Comparison of ENCODE assay signal across 8 mouse cellular contexts in genomic region chr11:50210505-50211151, GRCm38 (mm10). TPM values are rescaled to one million over a fixed set of nuclear protein-coding genes. Genes with fewer than 3 reads are reported as not detected.
DNase-seq lines count a peak whose midpoint lies in the region; ATAC-seq and TF ChIP-seq lines count a peak whose summit lies in the region.

Sqstm1 (minus strand) TSS chr11:50210827.
Mgat4b (plus strand) TSS chr11:50210890.

- peak within 1 kb of the TSS; percentile 86 for H3K9ac ChIP-seq in ES-E14 (ENCODE audit: insufficient read depth, low read depth, low read length, poor library complexity, severe bottlenecking)
- H3K9ac ChIP-seq in forebrain, embryonic 14.5 days (ENCODE audit: low read length) = peak within 1 kb of the TSS; percentile 95
- H3K9ac ChIP-seq in heart, postnatal 0 days (replicated peaks; ENCODE audit: low read depth, low read length) = peak within 1 kb of the TSS; percentile 99
- peak within 1 kb of the TSS; percentile 95 for H3K9ac ChIP-seq in liver, embryonic 16.5 days (ENCODE audit: low read depth, low read length)
- H3K9ac ChIP-seq in neural tube, embryonic 11.5 days (ENCODE audit: low read length) = peak within 1 kb of the TSS; percentile 91
- H3K9ac ChIP-seq in stomach, embryonic 16.5 days (ENCODE audit: low read length) = peak within 1 kb of the TSS; percentile 97

- peak; percentile 64; the same call in 1 of the 2 replicates for TF ChIP-seq EP300 in heart, postnatal 0 days (IDR thresholded peaks at IDR 0.05; ENCODE audit: low read depth)

- H3K9me3 ChIP-seq in ES-E14 (ENCODE audit: control insufficient read depth, insufficient read depth, low read depth, low read length) = no peaks in the 10 kb centered on the region
- H3K9me3 ChIP-seq in forebrain, embryonic 14.5 days (replicated peaks; ENCODE audit: control insufficient read depth, low read length) = no peaks in the 10 kb centered on the region
- H3K9me3 ChIP-seq in heart, postnatal 0 days (replicated peaks; ENCODE audit: control insufficient read depth, low read length) = no peaks in the 10 kb centered on the region
- H3K9me3 ChIP-seq in liver, embryonic 16.5 days (replicated peaks; ENCODE audit: control insufficient read depth, low read length) = no peaks in the 10 kb centered on the region
- H3K9me3 ChIP-seq in neural tube, embryonic 11.5 days (ENCODE audit: control insufficient read depth, low read length) = no peaks in the 10 kb centered on the region
- no peaks in the 10 kb centered on the region for H3K9me3 ChIP-seq in stomach, embryonic 16.5 days (replicated peaks; ENCODE audit: control insufficient read depth, low read length)

- peak; percentile 83 for ATAC-seq in forebrain, embryonic 14.5 days
- peak; percentile 62 for ATAC-seq in heart, postnatal 0 days (ENCODE audit: insufficient read depth, low read depth)
- ATAC-seq in liver, embryonic 16.5 days (ENCODE audit: low read depth) = peak; percentile 52
- ATAC-seq in neural tube, embryonic 11.5 days (ENCODE audit: insufficient read depth, low FRiP score, low TSS enrichment) = peak; percentile 77
- ATAC-seq in stomach, embryonic 16.5 days (ENCODE audit: insufficient read depth, low FRiP score) = peak; percentile 57

- peaks cover 7 to 27% of the 10 kb centered on the region in 2 experiments; a peak in 3 of 4 replicates for H3K4me1 ChIP-seq in ES-E14 (ENCODE audit: control insufficient read depth in 2 of 2, insufficient read depth in 2 of 2, low read length in 2 of 2, poor library complexity in 1 of 2)
- H3K4me1 ChIP-seq in forebrain, embryonic 14.5 days (ENCODE audit: control insufficient read depth, insufficient read depth, low read length) = peaks cover 8% of the 10 kb centered on the region
- peaks cover 49% of the 10 kb centered on the region for H3K4me1 ChIP-seq in heart, postnatal 0 days (ENCODE audit: control insufficient read depth, insufficient read depth)
- H3K4me1 ChIP-seq in liver, embryonic 16.5 days (ENCODE audit: control insufficient read depth, low read depth, low read length) = peaks cover 35% of the 10 kb centered on the region
- peaks cover 2% of the 10 kb centered on the region; the same call in 1 of the 2 replicates for H3K4me1 ChIP-seq in neural tube, embryonic 11.5 days (ENCODE audit: control insufficient read depth, insufficient read depth, low read length)
- H3K4me1 ChIP-seq in stomach, embryonic 16.5 days (ENCODE audit: control insufficient read depth, insufficient read depth, low read length) = peaks cover 19% of the 10 kb centered on the region

- no peaks in the 10 kb centered on the region for H3K27me3 ChIP-seq in forebrain, embryonic 14.5 days (replicated peaks; ENCODE audit: control insufficient read depth, insufficient read depth, low read length)
- H3K27me3 ChIP-seq in heart, postnatal 0 days (ENCODE audit: control insufficient read depth, insufficient read depth, low read length) = no peaks in the 10 kb centered on the region
- H3K27me3 ChIP-seq in liver, embryonic 16.5 days (ENCODE audit: control insufficient read depth, insufficient read depth, low read depth, low read length) = no peaks in the 10 kb centered on the region
- no peaks in the 10 kb centered on the region for H3K27me3 ChIP-seq in neural tube, embryonic 11.5 days (ENCODE audit: control insufficient read depth, insufficient read depth, low read length)
- no peaks in the 10 kb centered on the region for H3K27me3 ChIP-seq in stomach, embryonic 16.5 days (ENCODE audit: control insufficient read depth, insufficient read depth, low read length)

- no peak for DNase-seq in ES-E14 (ENCODE audit: low read depth, low spot score)
- peak; percentile 77 for DNase-seq in cerebellum, adult 11 months
- peak; percentile 80 for DNase-seq in forebrain, embryonic 14.5 days (ENCODE audit: low spot score)
- peak; percentile 71 for DNase-seq in heart, postnatal 0 days (ENCODE audit: low spot score)
- DNase-seq in kidney, postnatal 36 days = peak; percentile 78 to 87
- peak; percentile 86 for DNase-seq in neural tube, embryonic 11.5 days (ENCODE audit: low spot score)

- in situ Hi-C loops in ES-E14 (cut with MboI; ENCODE audit: low sequenced_read_pairs in 2 of 2, unreplicated experiment in 2 of 2) = no loop called here

- H3K27ac ChIP-seq in ES-E14 (ENCODE audit: insufficient read depth, low read depth, low read length, poor library complexity, severe bottlenecking) = peak within 1 kb of the TSS; percentile 81; the same call in 1 of the 2 replicates
- peak within 1 kb of the TSS; percentile 96 for H3K27ac ChIP-seq in forebrain, embryonic 14.5 days (ENCODE audit: low read depth, low read length)
- H3K27ac ChIP-seq in heart, postnatal 0 days (ENCODE audit: low read depth) = peak within 1 kb of the TSS; percentile 100
- H3K27ac ChIP-seq in liver, embryonic 16.5 days (ENCODE audit: low read length) = peak within 1 kb of the TSS; percentile 99
- peak within 1 kb of the TSS; percentile 92 for H3K27ac ChIP-seq in neural tube, embryonic 11.5 days (ENCODE audit: low read depth, low read length)
- peak within 1 kb of the TSS; percentile 99 for H3K27ac ChIP-seq in stomach, embryonic 16.5 days (ENCODE audit: low read length)

- peak within 1 kb of the TSS; percentile 90 to 92 for H3K4me3 ChIP-seq in ES-E14 (ENCODE audit: insufficient read depth in 1 of 2, low read depth in 1 of 2, low read length in 2 of 2, poor library complexity in 1 of 2, severe bottlenecking in 1 of 2)
- H3K4me3 ChIP-seq in forebrain, embryonic 14.5 days (ENCODE audit: low read depth, low read length) = peak within 1 kb of the TSS; percentile 90
- H3K4me3 ChIP-seq in heart, postnatal 0 days (ENCODE audit: low read depth, low read length) = peak within 1 kb of the TSS; percentile 100
- peak within 1 kb of the TSS; percentile 96 for H3K4me3 ChIP-seq in liver, embryonic 16.5 days (ENCODE audit: low read depth, low read length)
- peak within 1 kb of the TSS; percentile 83 for H3K4me3 ChIP-seq in neural tube, embryonic 11.5 days (ENCODE audit: low read depth, low read length)
- peak within 1 kb of the TSS; percentile 99 for H3K4me3 ChIP-seq in stomach, embryonic 16.5 days (replicated peaks; ENCODE audit: low read length)

- TF ChIP-seq CTCF in heart, postnatal 0 days (IDR thresholded peaks at IDR 0.05; ENCODE audit: low read depth) = no peak

- peaks cover 29% of the 10 kb centered on the region for H3K36me3 ChIP-seq in ES-E14 (ENCODE audit: control insufficient read depth, insufficient read depth, low read length, poor library complexity, severe bottlenecking)
- H3K36me3 ChIP-seq in forebrain, embryonic 14.5 days (ENCODE audit: control insufficient read depth, insufficient read depth, low read length) = peaks cover 23% of the 10 kb centered on the region
- peaks cover 26% of the 10 kb centered on the region for H3K36me3 ChIP-seq in heart, postnatal 0 days (replicated peaks; ENCODE audit: control insufficient read depth, insufficient read depth, low read length)
- H3K36me3 ChIP-seq in liver, embryonic 16.5 days (ENCODE audit: control insufficient read depth, insufficient read depth) = peaks cover 24% of the 10 kb centered on the region
- H3K36me3 ChIP-seq in neural tube, embryonic 11.5 days (ENCODE audit: control insufficient read depth, insufficient read depth, low read length) = peaks cover 11% of the 10 kb centered on the region
- H3K36me3 ChIP-seq in stomach, embryonic 16.5 days (ENCODE audit: control insufficient read depth, insufficient read depth, low read length) = peaks cover 9% of the 10 kb centered on the region; the same call in 1 of the 2 replicates

- under 1% methylated on average over 48 of the region's 48 CpGs for WGBS in forebrain, embryonic 14.5 days
- under 1% methylated on average over 48 of the region's 48 CpGs for WGBS in heart, postnatal 0 days
- WGBS in liver, embryonic 16.5 days (ENCODE audit: insufficient replicate concordance) = under 1% methylated on average over 39 of the region's 48 CpGs
- under 1% methylated on average over 44 of the region's 48 CpGs for WGBS in neural tube, embryonic 11.5 days
- under 1% methylated on average over 48 of the region's 48 CpGs for WGBS in stomach, embryonic 16.5 days

- peak within 1 kb of the TSS; percentile 66 for H3K4me2 ChIP-seq in forebrain, embryonic 14.5 days (ENCODE audit: low read length)
- H3K4me2 ChIP-seq in heart, postnatal 0 days (ENCODE audit: low read depth, low read length) = peak within 1 kb of the TSS; percentile 69
- peak within 1 kb of the TSS; percentile 74 for H3K4me2 ChIP-seq in liver, embryonic 16.5 days (ENCODE audit: low read depth, low read length)
- H3K4me2 ChIP-seq in neural tube, embryonic 11.5 days (ENCODE audit: low read depth) = peak within 1 kb of the TSS; percentile 61
- peak within 1 kb of the TSS; percentile 79 for H3K4me2 ChIP-seq in stomach, embryonic 16.5 days (ENCODE audit: low read depth, low read length)

TF ChIP-seq in ES-E14, 5 proteins besides CTCF, POLR2A, EP300 and RAD21:
- TF ChIP-seq CHD2 (IDR thresholded peaks at IDR 0.05; ENCODE audit: low read depth, low read length) = no peak
- TF ChIP-seq MAFK (IDR thresholded peaks at IDR 0.05; ENCODE audit: insufficient read depth, low read depth, low read length) = peak; percentile 94
- TF ChIP-seq ZNF384 (IDR thresholded peaks at IDR 0.05; ENCODE audit: low read depth, low read length) = no peak
- TF ChIP-seq ZC3H11A (IDR thresholded peaks at IDR 0.05; ENCODE audit: borderline replicate concordance, low read depth, low read length) = no peak
- no peak for TF ChIP-seq HCFC1 (IDR thresholded peaks at IDR 0.05; ENCODE audit: borderline replicate concordance, insufficient read depth, low read length)
TF ChIP-seq in ES-E14: peak in this region for 1.

RNA-seq across cellular contexts. Expression of gene Sqstm1, which starts in this region (rescaled TPM):
- 140 and 234 TPM in 2 replicates for total RNA-seq in ES-E14 (2012; rRNA removed)
- 263 and 276 TPM in 2 replicates for polyA plus RNA-seq in forebrain, embryonic 14.5 days (2014; fragmentation: Nextera tagmentation; extraction: Ambion mirVana)
- total RNA-seq in heart, postnatal 0 days (2014; rRNA removed; ENCODE audit: low replicate concordance) = 236 and 249 TPM in 2 replicates
- polyA plus RNA-seq in heart, postnatal 0 days (2015; fragmentation: Nextera tagmentation; extraction: Ambion mirVana) = 244 and 267 TPM in 2 replicates
- 165 and 182 TPM in 2 replicates for polyA plus RNA-seq in liver, embryonic 16.5 days (2015; fragmentation: Nextera tagmentation; extraction: Ambion mirVana)
- 185 and 210 TPM in 2 replicates for polyA plus RNA-seq in neural tube, embryonic 11.5 days (2014; fragmentation: Nextera tagmentation; extraction: Ambion mirVana)
- polyA plus RNA-seq in stomach, embryonic 16.5 days (2015; fragmentation: Nextera tagmentation; extraction: Ambion mirVana) = 202 and 225 TPM in 2 replicates

RNA-seq across cellular contexts. Expression of gene Mgat4b, which starts in this region (rescaled TPM):
- total RNA-seq in ES-E14 (2012; rRNA removed) = 22.6 and 28.1 TPM in 2 replicates
- polyA plus RNA-seq in forebrain, embryonic 14.5 days (2014; fragmentation: Nextera tagmentation; extraction: Ambion mirVana) = 15.2 and 18.9 TPM in 2 replicates
- 69.2 and 90.6 TPM in 2 replicates for total RNA-seq in heart, postnatal 0 days (2014; rRNA removed; ENCODE audit: low replicate concordance)
- polyA plus RNA-seq in heart, postnatal 0 days (2015; fragmentation: Nextera tagmentation; extraction: Ambion mirVana) = 39.4 and 39.6 TPM in 2 replicates
- 2.2 and 3.1 TPM in 2 replicates for polyA plus RNA-seq in liver, embryonic 16.5 days (2015; fragmentation: Nextera tagmentation; extraction: Ambion mirVana)
- 23.2 and 25.1 TPM in 2 replicates for polyA plus RNA-seq in neural tube, embryonic 11.5 days (2014; fragmentation: Nextera tagmentation; extraction: Ambion mirVana)
- polyA plus RNA-seq in stomach, embryonic 16.5 days (2015; fragmentation: Nextera tagmentation; extraction: Ambion mirVana) = 5.6 and 5.9 TPM in 2 replicates
